Mouse (Mus musculus) c-Kit-positive CD71-negative TER-119-negative erythroid progenitor cells, embryonic 14.5 days (primary cell): ENCODE results near the gene Piwil4.
"Not testable (repeated sequence)": the region's sequence is repeated elsewhere in the genome, so short reads cannot be mapped to it uniquely, and the experiment has no call there.

Experiments
- DNase-seq: peaks from one replicate; pipeline ENCODE4 v3.0.0-alpha.2; 2013; ENCODE audit warnings: low read depth

Gene Piwil4

GRCm38 (mm10) chr9:14671965-14672364 lies 68.6 kb downstream of the Piwil4 start:
- not testable (repeated sequence) for DNase-seq

GRCm38 (mm10) chr9:14668382-14668781 lies 72.2 kb downstream of the Piwil4 start:
- DNase-seq, result no peak

- DNase-seq, result no peak
These were observed 74.5 kb downstream of the Piwil4 start for GRCm38 (mm10) chr9:14666071-14666470.

DNA sequence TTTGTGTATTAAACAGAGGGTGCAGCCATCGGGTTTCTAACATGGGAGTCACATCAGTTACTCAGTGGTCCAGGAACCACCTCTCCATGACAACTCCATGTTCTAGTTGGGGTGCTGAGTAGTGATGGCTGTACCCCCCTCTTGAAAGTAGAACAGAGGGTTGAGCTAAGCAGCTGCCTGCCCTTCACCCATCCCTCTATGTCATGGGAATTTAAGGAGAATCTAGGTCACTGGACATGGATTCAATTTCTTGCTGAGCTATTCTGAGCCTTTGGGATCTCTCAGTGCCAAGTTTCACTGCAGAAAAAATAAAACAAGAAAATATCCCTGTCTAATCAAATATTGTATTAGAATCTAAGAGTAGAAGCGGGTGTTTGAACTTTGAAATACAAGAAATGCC lies 76.9 kb downstream of the Piwil4 start:
- DNase-seq, result no peak

DNA sequence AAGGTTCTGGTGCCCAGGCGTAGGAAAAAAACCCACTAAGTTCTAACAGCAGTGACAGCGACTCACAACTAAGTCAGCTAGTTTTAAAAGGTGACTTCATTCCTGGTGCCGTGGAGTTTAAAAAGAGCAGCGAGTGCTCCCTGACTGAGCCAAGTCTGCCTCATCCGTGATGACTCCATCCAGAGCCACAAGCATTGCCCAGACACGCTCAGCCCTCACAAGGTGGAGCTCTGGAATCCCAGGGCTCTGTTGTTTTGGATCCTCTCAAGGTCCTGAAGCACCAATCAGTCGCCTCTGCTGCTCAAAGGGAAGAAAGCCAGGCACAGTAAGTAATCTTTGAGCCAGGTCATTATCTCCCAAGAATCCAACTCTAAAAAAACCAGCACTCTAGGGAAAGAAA lies 77.7 kb downstream of the Piwil4 start:
- DNase-seq, result no peak

DNA sequence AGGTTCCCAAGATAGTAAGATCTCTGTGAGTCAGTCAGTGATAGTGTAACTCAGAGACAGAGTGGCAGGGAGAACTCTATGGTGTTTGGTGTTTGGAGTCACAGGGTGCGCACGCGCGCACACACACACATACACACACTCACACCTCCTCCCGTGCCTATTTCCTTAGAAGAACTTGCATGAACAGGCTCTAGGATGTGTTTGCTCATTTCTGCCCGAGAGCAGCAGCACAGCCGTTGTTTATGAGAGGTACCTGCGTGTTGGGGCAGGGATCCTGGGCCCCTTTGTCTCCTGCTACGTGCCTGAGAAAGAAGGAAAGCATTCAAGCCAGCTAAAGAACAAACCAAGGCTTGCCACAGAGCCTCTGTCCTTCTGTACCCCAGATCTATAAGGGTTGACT lies 78.4 kb downstream of the Piwil4 start:
- no peak for DNase-seq

- DNase-seq, result no peak
These were observed 82.6 kb downstream of the Piwil4 start for GRCm38 (mm10) chr9:14657926-14658325.

- no peak for DNase-seq
These were observed 86.5 kb downstream of the Piwil4 start for GRCm38 (mm10) chr9:14654010-14654409.

DNA sequence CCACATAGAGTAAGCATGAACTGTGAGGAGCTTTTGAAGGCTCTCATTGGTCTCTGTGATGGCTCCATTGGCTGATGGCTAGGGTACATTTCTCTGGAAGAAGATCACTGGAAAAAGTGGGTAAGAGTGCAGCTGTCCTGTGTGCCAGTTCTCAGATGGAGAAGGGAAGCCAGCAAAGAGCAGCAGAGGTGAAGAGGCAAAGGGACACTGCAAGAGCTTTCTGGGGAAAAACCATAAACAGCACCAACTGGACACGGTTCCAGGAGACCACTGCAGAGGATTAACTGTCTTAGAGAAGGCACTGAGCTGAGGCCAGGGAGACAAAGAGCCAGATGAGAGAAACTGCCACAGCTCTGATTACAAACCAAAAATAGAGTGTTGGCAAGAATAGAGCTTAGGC lies 87.8 kb downstream of the Piwil4 start:
- DNase-seq, result no peak

GRCm38 (mm10) chr9:14647849-14648248 lies 92.7 kb downstream of the Piwil4 start:
- DNase-seq, result no peak

DNA sequence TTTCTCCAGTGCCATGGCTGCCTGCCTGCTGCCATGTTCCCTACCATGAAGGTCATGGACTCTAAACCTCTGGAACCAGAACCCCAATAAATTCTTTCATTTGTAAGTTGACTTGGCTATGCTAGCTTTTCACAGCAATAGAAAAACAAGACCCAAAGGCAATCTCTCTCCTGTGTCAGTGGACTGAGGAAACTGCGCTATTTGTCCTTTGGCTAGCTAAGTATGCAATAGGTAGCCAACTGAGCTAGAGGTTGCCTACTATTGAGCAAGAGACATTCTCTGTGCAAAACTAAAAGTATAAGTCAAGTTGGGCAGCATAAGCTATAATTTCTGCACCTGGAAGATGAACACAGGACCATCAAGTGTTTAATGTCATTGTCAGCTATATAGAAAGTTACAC lies 93.9 kb downstream of the Piwil4 start:
- no peak for DNase-seq
